Mouse (Mus musculus) adrenal gland (tissue): ENCODE results near the gene Med16.

Experiments
- intact Hi-C: fragments of 180-260 bp; cut with DNase I; formaldehyde crosslinking; loops from one replicate; pipeline ENCODE4 v1.15.1; 2025

Gene Med16

DNA sequence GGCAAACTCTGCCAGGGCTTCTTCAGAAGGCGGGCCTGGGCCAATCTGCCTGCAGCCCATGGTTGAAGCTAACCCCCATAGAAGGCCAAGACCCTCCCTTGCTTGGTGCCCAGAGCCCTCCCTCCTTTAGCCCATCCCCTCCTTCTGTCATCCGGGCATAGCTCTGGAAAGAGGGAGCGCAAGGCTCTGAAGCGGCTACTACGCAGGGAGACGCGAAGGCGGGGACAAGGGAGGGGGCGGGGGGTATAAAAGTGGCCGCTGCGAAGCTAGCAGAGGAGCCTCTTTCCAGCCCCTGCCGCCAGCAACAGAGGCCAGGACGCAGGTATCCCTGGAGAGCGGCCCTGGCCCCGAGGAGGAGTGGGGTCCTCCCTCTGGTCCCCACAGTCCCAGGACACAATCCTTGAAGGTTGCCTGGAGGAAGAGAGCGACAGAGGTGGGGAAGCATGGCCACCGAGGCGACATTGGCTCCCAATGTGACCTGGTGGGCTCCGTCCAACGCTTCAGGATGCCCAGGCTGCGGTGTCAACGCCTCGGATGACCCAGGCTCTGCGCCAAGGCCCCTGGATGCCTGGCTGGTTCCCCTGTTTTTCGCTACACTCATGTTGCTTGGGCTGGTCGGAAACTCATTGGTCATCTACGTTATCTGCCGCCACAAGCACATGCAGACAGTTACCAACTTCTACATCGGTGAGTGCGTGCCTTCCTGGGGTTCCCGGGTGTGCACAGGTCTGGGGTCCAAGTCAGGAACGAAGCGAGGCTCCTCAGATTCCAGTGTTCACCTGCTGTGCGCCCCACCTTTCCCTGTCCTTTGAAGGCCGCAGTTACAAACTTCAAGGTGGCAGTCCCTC is 9.7 kb upstream of the Med16 start:
- intact Hi-C loops: no loop called here

DNA sequence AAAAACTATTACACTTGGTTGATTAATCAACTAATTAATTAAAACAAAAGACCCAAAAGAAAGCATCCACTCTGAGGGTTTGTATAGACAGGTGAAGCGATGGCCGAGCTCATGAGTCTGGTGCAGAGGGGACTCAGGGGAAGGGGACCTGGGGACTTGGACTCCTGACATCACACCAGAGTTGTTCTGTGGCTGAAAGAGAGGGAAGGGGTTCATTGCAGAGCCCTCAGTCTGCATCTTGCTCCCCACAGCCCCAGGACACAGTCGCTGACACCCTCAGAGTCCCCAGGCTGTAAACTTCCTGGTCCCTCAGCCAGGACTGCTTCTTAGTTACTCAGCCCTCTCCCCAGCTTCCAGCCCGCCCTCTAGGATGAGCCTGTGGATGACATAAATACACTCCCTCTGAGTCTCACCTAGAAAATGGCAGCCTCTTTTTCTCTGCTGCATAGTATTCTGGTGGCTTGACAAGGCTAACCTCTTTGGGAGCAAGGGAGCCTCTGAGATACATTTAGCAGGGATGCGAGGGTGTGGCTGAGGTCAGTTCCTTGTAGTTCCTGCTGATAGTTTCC is 8.9 kb upstream of the Med16 start:
- intact Hi-C loops: no loop called here

- intact Hi-C loops: no loop called here
Measured at GRCm38 (mm10) chr10:79916808-79917531, 8.2 kb upstream of the Med16 start, which contains the start of gene Kiss1r. TSS of gene Kiss1r (plus strand) at chr10:79916971.

- intact Hi-C loops: no loop called here
Measured at GRCm38 (mm10) chr10:79916081-79916480, 7.4 kb upstream of the Med16 start.

DNA sequence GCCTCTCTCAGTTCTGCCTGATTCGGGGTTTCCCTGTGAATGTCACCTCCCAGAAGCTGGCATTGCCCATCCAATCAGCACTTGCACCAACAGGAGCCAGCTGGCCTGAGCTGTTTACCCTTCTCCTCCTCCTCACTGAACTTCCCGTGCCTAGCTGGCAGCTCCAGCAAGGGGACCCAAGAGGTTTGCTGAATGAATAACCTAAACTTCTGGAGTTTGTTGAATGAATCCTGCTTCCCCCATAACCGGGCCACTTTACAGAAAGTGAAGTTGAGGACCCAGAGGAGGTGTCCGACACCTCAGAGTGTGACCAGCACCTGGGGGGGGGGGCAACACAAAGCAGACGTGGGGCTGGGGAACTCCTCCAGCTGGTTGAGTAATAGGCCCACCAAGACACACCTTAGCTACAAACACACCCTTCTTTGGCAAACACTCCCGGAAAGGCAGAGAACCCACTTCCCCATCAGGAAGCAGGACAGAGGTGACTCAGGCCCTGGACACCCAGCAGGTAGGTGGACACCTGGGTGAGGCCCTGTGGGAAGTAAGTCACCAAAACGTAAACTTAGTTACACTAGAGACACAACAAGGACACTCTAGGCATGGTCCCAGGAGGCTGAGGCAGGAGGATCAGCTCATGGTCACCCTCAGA is 6.3 kb upstream of the Med16 start:
- intact Hi-C loops: no loop called here

DNA sequence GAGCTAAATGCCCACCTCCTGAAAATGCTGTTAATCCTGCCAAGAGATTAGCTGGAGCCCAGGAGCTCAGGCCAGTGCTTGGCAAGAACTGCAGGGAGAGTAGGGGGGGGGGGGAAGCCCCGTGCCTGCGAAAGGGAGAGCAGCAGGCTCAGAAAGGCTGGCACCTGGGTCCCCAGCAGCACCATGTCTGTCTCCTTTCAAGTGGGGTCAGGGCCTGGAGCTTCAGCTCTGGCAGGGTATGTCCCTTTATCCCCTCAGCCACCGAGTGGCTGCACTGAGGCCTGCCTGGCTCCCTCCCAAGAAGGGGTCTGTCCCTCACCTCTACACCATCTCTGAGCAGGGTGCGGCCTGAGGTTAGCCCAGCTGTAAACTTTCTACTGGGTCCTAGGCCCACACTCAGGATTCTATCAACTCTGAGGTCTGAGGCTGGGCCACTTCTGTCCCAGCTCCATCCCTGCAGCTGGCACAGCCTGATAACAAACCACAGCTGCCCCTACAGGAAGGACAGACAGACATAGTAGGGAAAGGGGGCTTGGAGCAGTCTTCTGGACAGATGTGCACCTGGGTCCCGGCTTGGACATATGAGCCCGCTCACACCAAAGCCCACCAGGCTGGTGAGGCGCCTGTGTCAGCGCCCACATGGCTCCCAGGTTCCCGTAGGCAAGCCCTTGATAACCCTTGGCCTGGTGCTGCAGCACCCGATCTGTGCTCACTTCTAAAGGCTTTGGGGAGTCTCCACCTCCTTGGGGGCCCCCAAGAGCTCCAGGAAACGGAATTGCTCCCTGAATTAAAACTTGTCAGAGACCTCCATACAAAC is 5.6 kb upstream of the Med16 start:
- intact Hi-C loops: no loop called here

DNA sequence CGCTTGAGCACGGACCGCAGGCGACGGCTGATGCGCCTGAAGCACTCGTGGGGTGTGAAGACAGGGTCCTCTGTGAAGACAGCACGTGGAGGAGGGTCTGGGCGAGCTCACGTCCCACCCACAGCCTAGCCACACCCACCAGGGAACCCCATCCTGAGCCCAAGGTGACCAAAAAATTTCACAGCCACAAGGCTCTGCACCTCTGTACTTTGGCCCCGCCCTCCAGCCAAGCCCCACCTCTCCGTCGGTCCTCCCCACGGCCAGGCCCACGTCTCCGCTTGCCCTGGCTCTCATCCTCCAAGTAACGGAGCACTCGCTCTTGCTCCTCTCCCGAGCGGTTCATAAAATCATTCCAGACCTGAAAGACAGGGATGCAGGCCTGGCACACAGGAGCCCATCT is 3.7 kb upstream of the Med16 start:
- intact Hi-C loops: no loop called here

DNA sequence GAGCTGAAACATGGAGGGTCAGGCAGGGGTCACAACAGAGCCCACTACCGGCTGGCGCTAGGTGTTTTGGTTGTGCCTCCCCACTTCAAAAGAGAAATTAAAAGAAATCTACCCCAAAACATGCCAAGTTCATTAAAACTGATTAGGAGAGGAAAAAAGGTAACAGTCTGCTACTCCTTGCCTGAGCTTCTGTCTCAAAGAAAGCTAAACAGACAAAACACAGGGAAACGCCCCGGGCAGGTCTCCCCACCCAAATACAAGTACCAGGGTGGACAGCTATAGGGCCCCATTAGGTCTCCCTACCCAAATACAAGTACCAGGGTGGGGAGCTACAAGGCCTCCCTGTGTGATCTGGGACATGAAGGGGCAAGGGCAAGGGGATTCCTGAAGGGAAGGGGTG is 1.8 kb upstream of the Med16 start, which contains the start of gene Gm26602:
Gene Gm26602, plus strand, starts transcription at position 301 of the 400 bp plus-strand sequence.
- intact Hi-C loops: no loop called here

GRCm38 (mm10) chr10:79909092-79909922 is 584 bp upstream of the Med16 start:
- intact Hi-C loops: no loop called here

DNA sequence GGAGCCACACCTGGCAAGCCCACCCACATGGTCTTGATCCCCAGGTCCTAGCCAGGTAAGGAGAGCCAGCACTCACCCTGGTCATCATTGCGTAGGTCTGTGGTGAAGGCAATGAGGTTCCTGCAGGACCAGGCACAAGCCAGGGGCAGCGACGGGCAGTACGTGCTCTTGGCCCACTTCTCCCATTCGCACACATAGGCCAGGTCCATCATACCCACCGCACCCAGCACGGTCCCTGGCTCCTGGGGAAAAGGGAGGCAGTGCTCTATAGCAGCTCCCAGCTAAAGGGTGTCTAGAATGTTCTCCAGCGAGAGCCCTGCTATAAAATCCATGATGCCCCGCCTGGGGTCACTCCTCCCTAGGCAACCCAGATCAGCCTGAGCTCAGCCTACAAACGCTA is 1.3 kb downstream of the Med16 start:
- intact Hi-C loops: no loop called here

GRCm38 (mm10) chr10:79906712-79907111 is 2.0 kb downstream of the Med16 start:
- intact Hi-C loops: no loop called here

DNA sequence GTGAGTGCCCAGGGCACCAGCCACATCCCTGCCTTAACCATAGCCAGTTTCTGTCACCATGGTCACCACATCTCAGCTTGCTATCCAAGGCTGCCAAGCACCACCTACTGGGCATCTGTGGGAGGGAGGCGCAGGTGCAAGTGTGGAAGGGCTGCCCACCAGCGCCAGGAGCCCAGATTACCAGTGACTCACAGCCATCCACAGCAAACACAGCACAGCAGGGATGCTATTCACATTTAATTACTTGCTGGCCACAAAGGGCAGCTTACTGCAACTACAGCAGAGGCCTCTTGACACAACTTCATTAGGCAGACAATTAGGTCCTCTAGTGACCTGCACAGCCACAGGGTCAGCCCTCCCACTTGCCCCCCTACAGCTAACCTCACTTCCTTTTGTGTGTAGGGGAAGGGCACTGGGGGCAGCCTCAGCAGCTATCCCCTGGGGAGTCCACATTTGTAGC is 7.7 kb downstream of the Med16 start:
- intact Hi-C loops: no loop called here

DNA sequence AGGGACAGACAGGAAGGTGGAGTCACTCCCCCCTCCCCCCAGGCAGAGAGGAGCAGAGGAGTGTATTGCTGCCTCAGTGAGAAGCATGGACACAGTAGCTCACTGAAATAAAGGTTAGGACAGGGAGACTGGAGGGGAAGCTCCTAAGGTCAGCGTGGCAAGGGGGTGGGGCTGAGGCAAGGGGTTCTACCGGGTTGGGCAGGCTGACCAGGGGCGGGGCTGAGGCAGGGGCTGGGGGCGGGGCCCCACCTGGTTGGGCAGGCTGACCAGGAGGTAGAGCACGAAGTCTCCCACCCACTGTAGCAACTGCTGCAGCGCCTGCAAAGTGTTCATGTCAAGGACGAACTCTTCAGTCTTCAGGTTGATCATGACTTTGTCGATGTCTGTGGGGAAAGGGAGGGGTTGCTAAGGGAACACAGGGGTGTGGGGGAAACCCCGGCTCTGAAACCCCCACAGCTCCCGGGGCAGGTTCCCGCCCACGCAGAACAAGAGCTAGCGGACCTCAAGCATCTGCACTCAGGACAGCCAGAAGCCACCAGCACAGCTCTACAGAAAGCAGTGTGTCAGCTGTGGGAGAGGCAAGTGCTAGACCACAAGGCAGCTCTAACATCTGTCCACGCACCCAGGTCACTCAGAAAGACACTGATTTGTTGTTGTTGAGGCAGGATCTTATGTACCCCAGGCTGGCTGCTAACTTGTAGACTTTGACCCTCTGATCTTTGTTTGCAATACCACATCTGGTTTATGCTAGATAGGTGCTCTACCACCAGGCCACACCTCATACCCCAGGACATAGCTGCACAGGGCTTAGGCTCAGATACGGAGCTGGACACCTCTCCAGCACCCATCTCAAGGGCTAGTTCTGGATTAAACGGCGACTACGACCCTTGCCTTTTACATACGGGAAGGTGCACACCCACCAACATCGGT is 11.1 kb downstream of the Med16 start:
- intact Hi-C loops: no loop called here

DNA sequence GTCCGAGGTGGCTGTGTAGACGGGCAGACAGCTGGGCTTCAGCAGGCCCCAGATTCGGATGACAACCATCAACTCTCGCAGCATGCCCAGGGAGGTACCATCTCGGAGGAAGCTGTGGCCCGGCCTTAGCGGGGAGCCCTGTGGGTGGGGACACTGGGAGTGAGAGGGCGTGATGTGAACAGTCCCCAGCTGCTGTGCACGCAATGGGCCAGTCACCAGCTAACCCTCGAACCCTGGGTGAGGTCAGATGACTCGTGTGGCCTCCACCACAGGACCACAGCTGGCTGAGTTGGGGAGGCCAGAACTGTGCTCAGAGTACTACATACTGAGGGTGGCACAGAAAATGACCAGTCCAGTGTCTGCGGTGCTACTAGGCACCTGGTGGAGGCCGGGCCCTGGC is 11.9 kb downstream of the Med16 start:
- intact Hi-C loops: no loop called here

- intact Hi-C loops: no loop called here
Measured at GRCm38 (mm10) chr10:79896306-79896705, 12.4 kb downstream of the Med16 start.

- intact Hi-C loops: loop anchor here (5.0 kb wide), 1 partner anchor 65 kb away; no protein-coding TSS in a partner anchor
Measured at GRCm38 (mm10) chr10:79892451-79893118, 16.1 kb downstream of the Med16 start.

- intact Hi-C loops: loop anchor here (5.0 kb wide), 1 partner anchor 67 kb away; no protein-coding TSS in a partner anchor
Measured at GRCm38 (mm10) chr10:79890670-79891069, 18.1 kb downstream of the Med16 start, which contains the start of gene Cfd. TSS of gene Cfd (plus strand) at chr10:79890853.

DNA sequence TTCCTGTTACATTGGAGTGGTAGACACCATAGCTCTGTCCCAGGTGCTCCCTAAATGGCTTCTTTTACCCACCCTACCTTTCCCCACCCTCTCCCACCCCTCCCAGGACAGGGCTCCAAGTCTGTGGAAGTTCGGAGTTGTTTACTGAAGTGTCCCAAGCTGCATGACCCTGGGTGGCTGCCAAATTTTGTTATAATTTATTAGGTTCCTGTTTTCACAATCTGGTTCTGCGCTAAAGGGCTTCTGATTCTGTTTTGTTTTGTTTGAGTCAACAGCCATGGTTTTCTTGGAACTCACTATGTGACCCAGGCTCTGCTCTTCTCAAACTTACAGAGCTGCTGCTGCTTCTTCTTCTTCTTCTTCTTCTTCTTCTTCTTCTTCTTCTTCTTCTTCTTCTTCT is 19.3 kb downstream of the Med16 start:
- intact Hi-C loops: no loop called here
